Mouse (Mus musculus): ENCODE results near the gene Plch1.

Gene Plch1

GRCm38 (mm10) chr3:63899309-63899695 is at the start of gene Plch1:
TSS of gene Plch1 (minus strand) at chr3:63899472.
- DNase-seq (ENCODE audit: low spot score in 2 of 2): peak in 1 of 2 experiments; percentile 4

DNA sequence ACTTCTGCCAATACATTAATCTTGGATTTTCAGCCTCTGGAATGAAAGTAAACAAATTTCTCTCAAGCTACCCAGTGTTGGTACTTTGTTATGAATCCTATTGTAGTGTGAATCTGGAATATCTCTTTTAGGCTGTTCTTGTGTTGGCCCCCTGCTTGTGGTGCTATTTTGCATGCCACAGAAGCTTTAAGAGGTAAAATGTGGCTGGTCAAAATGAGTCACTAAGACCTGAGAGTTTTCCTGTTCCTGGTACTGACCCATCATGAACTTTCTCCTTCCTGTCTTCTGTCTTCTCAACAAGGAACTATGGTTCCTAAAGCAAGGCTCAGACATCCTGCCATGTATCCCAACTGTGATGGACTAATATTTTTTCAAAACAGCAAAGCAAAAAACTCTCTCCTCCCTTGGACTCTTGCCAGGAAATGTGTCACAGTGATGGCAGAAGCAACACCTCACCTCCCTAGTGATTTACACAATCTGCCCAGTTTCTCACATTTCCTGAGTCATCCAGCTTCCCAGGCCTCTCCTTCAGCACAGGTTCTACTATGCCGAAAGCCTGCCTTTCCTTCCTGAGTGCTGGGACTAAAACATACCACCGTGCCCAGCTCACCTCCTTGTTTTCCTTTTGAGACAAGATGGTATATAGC is 42.1 kb upstream of the Plch1 start:
- no peak for DNase-seq (ENCODE audit: low spot score in 2 of 2)

GRCm38 (mm10) chr3:63938928-63939327 is 39.7 kb upstream of the Plch1 start:
- DNase-seq (ENCODE audit: low spot score in 2 of 2): no peak

DNA sequence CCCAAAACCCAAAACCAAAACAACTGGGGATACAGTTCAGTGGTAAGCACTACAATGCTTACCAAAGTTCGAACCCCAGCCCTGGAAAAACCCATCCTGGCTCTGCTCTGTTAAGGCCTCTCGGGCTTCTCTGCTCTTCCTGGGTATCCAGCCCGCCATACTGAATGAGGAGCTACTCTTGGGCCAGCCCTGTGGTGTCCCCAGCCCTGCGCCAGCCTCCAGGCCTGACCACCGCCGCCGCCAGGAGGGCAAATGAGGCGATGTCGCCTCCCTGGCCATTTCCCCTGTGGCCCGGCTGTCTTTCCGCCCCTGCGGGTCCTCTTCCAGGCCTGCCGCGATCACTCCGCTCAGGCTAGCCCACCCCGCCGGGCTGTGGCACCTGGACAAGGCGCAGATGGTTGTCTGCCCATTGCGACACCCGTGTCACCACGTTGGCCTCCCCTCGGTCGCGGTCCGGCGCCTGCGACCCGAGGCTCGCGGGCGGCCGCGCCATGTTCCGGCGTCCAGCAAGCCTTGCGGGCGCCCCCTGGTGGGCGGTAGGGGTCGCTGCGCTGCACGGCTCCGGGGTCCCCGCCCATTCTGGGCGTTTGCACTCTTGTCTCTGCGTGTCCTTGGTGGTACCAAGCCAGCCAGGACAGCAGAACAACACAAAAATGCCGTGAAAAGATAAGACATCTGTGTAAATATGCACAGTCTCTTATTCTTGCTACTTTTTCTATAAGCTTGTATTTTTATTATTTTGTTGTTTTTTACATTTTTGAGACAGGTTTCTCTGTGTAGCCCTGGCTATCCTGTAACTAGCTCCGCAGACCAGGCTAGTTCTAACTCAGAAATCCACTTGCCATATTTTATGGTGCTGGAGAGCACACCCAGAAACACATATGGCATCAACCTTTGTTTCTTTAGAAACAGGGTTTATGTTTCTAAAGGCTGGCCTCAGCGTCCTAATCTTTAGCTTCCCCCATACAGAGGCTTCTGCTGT is 29.9 kb upstream of the Plch1 start, which contains the start of gene E130311K13Rik:
E130311K13Rik (minus strand) TSS at position 595 of the 982 bp plus-strand sequence.
- DNase-seq (ENCODE audit: low spot score in 2 of 2): peak; percentile 81 to 85

DNA sequence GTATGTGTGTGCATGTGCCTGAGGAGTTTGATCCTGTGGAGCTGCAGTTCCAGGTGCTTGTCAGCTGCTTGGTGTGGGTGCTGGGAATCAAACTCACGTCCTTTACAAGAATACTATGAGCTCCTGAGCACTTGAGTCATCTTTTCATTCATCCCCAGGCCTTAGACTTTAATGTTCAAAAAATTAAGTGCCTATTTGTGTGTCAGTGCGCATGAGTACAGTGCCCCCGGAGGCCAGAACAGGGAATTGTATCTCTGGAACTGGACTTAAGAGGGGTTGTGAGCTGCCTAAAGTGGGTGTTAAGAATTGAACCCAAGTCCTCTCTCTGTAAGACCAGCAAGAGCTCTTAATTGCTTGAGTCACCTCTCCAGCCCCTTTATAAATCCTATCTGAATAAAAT is 20.4 kb upstream of the Plch1 start:
- DNase-seq (ENCODE audit: low spot score in 2 of 2): peak; percentile 14 to 29

- DNase-seq (ENCODE audit: low spot score in 2 of 2): no peak
Measured at GRCm38 (mm10) chr3:63910301-63910700, 11.0 kb upstream of the Plch1 start.

DNA sequence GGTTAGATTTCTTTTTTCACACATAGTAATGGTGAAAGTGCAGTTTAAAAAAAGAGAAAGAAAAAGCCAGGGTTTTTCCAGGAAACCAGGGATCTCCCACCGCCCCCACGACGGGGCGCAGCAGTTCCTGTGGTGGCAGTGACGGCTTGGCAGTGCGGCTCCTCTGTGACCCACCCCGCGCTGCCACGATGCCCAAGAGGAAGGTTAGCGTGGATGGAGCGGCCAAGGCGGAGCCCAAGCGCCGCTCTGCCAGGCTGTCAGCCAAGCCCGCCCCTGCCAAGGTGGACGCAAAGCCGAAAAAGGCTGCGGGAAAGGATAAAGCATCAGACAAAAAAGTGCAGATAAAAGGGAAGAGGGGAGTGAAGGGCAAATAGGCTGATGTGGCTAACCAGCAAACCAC is 6.0 kb upstream of the Plch1 start:
- DNase-seq (ENCODE audit: low spot score in 2 of 2): no peak

DNA sequence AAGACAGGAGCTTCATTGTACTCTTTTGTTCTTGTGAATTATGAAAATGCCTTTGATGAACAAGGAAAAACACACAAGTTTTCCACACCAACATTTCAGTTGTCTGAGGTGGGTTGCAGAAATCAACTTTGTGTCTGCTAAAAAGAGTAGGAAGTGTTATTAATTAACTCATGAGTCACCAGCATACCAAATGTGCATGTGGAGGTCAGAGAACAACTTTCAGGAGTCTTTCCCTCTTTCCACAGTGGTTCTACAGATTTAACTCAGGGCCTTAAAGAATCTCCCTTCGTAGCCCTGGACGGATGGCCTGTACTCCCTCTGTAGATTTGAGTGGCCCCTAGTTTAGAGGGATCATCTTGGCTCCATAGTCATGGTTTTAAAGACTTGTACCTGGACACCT is 4.9 kb upstream of the Plch1 start:
- DNase-seq (ENCODE audit: low spot score in 2 of 2): no peak

- DNase-seq (ENCODE audit: low spot score in 2 of 2): no peak
Measured at GRCm38 (mm10) chr3:63900021-63900571, 824 bp upstream of the Plch1 start.

GRCm38 (mm10) chr3:63898581-63899308 is 527 bp downstream of the Plch1 start:
- DNase-seq (ENCODE audit: low spot score in 2 of 2): peak; percentile 26 to 29

DNA sequence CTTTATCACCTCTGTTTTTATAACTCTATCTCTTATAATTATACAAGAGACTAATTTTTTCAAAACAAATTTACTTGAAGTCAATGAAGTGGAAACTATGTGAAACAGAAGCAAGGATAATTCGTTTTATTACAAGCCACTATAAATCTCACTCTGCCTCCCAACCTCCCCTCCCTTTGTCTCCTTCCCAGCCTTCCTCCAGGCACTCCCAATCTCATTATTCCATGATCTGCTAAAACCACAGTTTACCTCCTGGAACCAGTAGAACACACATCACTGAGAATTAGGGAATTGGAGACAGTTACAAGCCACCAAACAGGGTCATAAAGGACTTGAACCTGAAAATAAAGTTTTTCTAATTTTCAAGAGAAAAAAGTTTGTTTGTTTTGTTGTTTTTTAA is 2.1 kb downstream of the Plch1 start:
- no peak for DNase-seq (ENCODE audit: low spot score in 2 of 2)

DNA sequence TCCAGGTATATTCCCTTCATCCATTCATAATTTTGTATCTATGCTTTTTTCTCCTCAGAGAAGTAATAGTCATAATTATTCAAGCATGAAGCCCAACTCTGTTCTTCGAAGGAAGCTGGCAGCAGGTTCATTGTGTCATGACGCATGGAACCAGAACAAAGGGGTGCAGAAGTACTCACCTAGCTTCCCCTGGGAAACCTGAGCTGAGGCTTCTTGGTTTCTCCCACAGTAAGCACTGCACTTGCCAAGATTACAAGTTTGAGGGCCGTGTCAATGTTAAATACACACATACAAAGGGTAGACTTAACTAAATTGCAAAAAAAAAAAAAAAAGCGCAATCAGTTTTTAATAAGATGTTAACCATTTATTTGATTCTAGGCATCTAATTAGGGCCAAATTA is 3.0 kb downstream of the Plch1 start:
- no peak for DNase-seq (ENCODE audit: low spot score in 2 of 2)

GRCm38 (mm10) chr3:63895786-63896185 is 3.5 kb downstream of the Plch1 start:
- DNase-seq (ENCODE audit: low spot score in 2 of 2): no peak

DNA sequence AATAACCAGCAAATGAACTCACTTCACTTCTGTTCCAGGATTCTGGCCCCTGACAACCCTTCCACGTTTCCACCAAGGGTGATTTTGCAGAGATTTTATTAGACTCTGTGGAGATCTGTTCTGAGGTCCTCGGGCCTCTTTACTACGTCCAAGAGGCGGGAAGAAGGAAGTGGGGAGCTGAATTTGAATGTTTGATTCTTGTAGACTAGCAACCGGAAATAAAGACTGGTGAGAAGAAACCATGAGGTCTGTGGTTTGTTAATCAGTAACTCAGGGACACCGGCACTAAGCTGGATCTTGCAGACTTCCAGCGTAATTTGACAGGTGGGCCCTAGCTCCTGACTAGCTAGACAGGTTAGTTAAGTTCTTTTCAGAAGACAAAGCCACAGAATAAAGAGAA is 5.6 kb downstream of the Plch1 start:
- DNase-seq (ENCODE audit: low spot score in 2 of 2): no peak

GRCm38 (mm10) chr3:63892154-63892553 is 7.1 kb downstream of the Plch1 start:
- no peak for DNase-seq (ENCODE audit: low spot score in 2 of 2)

- no peak for DNase-seq (ENCODE audit: low spot score in 2 of 2)
Measured at GRCm38 (mm10) chr3:63881065-63881464, 18.2 kb downstream of the Plch1 start.

DNA sequence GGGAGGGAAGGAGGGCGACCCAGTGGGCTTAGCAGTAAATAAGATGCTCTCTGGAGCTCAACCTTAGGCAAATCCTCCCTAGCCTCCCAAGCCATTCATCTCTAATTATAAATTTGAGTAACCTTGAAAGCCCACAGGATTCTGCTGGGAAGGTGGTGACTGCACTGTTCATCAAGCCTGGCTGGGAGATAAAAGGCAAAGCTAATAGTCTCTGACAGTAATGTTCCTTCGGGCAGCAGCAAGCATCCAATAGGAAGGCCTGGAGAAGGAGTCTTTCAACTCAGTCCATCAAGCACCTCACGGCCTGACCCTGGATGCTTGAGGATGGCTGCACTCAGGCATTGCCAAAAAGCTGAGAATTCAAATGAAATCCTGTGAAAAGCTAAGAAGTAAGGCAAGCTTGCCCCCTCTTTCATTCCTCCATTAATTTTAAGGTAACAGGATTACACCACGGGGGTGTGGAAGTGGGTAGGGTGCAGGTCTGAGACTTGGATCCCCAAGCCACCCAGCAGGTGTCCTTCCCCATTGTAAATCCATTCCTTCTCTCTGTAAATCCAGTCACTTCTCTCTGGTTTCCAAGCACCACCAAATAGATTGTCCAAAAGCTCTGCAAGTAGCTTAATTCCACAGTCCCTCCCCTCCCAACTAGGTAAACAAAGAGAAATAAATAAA is 20.1 kb downstream of the Plch1 start:
- DNase-seq (ENCODE audit: low spot score in 2 of 2): no peak

- no peak for DNase-seq (ENCODE audit: low spot score in 2 of 2)
Measured at GRCm38 (mm10) chr3:63872818-63873217, 26.5 kb downstream of the Plch1 start.

DNA sequence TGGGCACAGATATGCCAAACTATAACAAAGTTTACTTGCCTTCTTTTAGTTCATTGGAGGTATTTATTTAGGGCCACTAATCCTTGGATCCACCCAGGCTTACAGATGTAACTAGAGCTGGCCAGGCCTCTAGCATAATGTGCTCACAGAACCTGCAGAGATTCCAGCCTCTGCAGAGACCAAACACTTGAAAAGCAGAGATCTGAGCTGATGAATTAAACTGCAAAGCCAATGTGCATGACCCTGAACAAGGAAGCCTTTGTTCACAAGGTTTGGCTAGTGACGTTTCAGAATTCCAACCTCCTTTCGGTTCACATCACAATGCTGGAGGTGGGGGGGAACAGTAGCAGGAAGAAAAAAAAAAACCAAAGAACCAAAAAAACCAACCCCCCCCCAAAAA is 28.0 kb downstream of the Plch1 start:
- no peak for DNase-seq (ENCODE audit: low spot score in 2 of 2)

- DNase-seq (ENCODE audit: low spot score in 2 of 2): no peak
Measured at GRCm38 (mm10) chr3:63868285-63868684, 31.0 kb downstream of the Plch1 start.

DNA sequence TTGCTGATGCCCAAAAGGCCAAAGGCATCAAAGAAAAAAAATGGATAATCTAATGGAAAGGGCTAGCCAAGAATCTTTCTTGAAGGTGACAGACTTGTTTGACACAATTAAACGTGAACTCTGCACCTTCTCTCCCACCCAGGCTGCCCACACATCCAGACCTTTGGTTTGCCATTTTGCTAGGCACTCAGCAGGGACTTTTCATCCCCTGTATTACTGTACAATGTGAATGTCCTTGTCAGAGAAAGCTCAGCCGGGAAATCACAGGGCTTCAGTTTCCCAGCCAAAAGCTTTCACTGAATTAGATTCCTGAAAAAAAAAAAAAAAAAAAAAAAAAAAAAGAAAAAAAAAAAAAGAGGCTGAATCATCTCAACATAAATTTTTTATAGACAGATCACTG is 34.2 kb downstream of the Plch1 start:
- no peak for DNase-seq (ENCODE audit: low spot score in 2 of 2)

Measured in natural killer cell, adult 2 months (primary cell).